Mouse (Mus musculus) ovary, postnatal 36 days (tissue): ENCODE results near the gene Hist2h3c2.
"Not testable (repeated sequence)": the region's sequence is repeated elsewhere in the genome, so short reads cannot be mapped to it uniquely, and the experiment has no call there.

Experiments
- DNase-seq: peaks from one replicate; pipeline ENCODE4 v3.0.0; 2022; ENCODE audit warnings: low spot score, mixed read lengths

Hist2h3c2 gene

DNA sequence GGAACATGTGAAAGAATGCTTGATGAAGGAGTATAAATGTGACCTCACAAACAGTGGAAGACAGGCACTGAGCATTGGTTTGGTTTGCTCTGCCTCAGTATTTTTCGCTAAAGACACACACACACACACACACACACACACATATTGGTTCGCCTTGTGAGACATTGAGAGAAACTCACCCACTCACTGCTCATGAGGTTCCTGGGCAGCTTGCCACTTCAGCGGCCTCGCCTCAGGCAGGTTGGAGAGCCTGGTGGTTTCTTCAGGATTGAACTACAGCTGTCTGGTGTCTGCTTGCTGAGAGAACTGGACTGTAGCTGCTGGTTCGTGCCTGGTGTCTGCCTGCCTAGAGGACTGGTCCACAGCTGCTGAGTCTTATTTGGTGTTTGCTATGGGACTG is 21.3 kb upstream of the Hist2h3c2 start:
- DNase-seq, result no peak

DNA sequence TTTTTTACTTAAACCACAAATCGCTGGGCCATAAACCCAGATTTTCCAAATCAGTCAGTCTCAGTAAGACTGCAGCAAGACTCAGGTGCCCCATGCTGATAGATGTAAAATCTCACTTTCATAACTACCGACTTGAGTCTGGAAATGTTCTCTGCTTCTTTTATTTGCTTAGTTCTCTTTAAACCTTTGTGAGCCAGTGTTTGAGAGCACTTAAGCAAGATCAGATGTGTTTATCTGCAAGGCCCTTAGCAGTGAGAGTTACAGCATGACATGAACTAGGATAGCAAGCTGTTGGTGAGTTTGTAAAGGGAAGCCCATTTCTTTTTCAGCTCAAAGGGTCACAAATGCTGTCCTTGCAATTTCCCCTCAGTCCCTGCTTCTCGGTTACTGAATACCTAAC is 18.3 kb upstream of the Hist2h3c2 start:
- no peak for DNase-seq

DNA sequence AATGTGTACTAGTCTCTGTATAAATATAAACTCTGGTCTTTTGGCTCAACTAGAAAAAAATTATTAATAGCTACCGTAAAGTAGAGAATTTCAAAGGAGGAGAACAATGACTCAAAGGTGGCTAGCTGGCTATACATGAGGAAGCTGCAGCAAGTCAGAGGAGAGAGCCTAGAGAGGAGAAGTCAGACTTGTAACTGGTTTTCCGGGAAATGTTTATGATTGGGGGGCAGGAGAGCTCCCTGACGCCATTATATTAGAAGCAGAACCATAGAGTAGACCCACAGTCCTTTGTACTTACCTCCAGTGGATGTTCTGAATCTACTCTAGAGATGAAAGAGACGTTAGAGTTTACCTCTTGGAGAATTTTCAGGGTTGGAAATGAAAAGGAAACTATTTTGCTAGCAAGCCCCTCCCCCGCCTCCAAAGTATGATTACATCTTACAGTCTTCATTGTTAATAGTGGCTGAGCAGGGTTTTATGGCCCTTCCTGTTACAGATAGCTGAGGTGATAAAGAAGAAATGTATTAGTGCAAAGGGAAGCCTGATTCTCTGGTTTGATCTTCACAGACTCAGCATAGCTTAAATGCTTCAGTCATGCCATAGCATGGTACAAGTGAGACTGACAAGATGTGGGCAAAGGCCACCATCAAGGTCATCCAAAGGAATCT is 17.1 kb upstream of the Hist2h3c2 start:
- no peak for DNase-seq

DNA sequence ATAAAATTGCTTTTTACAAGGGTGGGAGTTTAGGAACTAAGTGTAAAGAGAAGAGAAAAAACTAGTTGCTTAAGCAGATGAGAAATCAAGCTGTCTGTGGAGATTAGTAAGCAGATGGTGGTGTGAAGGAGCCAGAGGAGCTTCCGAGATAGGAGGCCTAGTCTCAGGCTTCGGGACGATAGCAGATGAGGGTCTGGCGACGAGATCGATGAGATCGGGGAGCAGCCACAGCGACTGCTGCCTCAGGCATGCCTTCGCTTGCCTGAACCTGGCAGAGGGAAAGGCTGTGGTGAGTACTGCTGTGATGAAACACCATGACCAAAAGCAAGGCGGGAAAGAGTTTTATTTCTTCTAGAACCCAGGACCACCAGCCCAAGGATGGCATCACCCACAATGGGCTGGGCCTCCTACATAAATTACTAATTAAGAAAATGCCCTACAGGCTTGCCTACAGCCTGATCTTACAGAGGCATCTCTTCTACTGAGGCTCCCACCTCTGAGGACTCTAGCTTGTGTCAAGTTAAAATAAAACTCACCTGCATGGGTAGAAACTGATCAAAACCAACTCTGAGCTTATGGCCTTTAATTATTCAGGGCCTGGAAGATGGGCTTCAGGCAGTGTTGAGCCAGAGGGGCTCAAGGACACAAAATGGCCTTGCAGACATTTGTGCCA is 15.9 kb upstream of the Hist2h3c2 start:
- DNase-seq, result no peak

DNA sequence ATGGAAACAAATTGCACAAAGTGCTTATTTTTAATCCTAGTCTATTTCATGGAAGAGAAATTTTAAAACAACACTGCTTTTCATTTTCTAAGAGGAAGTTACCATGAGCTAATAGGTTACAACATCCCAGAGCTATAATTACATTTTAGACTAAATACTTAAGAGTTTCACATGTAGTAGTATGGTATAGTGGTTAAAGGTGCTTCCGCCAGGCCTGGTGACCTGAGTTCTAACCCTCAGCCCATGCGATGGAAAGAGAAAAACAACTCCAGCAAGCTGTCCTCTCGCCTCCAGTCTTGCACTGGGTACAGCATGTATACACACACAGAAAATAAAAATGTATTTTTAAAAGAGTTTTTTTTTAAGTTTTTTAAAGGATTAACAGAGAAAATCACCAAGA is 12.9 kb upstream of the Hist2h3c2 start:
- DNase-seq, result no peak

DNA sequence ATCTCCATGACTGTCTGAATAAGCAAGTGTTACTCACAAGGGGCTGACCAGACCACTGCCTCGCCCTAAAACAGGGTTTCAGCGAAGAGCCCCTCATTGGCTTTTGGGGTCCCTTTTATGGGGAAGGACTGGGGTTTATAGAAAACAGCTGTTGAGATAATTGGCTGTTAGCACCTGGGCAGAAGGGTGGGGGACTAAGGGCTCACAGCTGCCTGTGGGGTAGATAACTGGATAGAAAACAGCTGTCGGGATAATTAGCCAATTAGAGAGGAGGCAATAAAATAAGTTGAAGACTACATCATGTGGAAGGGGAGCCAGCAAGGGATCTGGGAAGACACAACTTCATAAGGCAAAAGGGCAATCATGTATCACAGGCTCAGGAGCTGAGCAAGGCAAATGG is 12.0 kb upstream of the Hist2h3c2 start:
- no peak for DNase-seq

DNA sequence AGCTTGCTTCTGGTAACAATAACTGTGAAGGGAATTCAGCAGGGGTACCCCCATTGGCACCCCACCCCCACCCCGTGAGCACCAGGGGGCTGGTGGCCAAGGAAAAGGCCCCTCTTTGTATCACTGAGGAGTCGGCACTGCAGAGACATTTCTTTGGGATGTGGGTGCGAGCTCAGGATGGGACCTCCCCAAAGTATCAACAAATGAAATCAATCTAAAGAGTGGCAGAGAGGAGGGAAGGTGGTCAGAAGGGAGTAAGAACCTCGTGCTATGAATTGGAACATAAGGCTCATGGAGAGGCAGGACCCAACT is 10.1 kb upstream of the Hist2h3c2 start:
- DNase-seq, result no peak

DNA sequence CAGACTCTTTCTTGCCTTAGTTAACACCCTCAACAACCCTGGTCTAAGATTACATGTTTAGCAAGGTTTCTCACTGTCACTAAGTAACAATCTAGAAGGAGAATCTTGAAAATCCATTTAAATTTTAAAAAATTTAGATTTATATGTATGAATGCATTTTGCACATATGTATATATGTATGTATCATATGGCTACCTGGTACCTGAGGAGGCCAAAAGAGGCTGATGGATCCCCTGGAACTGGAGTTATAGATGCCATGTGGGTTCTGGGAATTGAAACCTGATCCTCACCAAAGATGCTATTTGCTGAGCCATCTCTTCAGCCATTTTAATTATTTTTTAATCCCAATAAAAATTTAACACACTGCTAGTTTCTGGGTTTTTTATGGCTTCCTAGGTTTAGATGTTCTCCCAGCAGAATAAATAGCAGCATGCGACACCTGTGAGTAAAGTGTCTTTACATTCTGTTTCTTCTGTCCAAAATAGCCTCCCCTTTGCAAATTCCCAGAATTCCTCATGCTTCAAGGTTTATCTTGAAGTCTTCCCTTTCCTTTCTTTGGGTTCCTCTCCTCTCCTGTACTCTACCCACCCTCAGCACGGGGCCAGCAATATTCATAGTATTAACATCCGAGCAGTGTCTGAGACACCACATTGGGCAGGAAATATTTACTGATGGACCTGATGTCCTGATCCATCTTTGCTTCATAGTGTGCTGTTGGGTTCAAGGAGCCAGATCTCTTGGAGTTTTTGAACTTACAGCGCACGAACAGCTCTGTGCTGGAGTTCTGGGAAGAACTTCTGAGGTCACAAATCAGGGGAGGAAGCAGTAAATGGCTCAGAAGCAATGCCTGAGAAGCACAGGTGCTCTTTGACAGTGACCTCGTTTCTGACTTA is 9.5 kb upstream of the Hist2h3c2 start:
- DNase-seq, result no peak

DNA sequence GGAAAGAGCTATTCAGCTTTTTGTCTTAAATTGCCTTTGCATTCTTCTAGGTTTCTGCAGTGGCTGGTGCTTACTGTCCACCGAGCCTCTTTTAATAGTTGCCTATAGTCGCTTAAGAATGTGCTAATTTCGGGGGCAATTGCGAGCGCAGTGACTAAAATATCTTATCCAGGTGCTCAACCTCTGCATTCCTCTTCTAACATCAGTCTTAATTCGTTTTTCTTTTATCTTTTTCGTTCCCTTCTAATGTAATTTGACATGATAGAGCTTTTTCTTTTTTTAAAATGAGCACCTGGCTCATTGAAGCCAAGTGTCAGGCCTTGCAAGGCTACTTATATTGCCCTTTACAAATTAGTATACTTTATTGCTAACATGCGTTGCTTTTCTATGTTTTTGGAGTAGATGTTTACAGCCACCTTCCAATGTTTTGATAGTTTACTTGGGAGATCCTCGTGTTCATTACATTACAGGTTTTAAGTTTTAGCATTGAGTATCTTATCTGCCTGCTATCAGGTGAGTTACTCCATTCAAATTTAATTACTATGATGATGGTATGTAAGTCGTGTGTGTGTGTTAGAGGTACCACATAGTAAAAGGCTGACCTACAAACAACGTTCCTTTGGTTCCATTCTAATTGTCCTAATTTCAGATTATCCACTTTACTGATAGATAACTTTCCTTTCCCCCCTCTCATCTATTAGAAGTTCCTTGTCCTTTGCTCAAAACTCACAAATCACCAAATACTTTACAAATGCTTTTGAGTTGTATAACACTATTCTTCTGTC is 8.6 kb upstream of the Hist2h3c2 start:
- no peak for DNase-seq

DNA sequence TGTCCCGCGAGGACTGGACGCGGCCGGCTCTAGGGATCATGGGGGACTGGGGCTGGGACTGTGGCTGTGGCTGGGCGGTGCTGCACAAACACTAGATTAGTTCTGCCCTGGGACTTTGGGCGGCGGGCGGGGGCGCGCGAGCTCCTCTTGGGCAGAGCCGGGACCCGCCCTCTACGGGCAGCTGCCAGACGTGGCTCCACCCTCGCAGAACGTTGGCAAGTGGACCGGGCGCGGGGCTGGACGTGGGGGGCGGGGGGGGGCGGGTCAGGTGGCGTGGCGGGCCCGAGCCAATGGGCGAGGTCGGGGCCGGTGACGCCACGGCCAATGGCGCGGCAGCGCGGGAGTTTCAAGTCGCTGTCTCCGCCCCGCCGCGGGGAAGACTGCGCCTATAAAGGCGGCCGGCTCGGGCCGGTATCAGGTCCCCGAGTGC is 7.5 kb upstream of the Hist2h3c2 start, which contains the start of gene Hist2h3c1:
Gene Hist2h3c1, plus strand, starts transcription at position 259 of the 430 bp plus-strand sequence.
- not testable (repeated sequence) for DNase-seq

DNA sequence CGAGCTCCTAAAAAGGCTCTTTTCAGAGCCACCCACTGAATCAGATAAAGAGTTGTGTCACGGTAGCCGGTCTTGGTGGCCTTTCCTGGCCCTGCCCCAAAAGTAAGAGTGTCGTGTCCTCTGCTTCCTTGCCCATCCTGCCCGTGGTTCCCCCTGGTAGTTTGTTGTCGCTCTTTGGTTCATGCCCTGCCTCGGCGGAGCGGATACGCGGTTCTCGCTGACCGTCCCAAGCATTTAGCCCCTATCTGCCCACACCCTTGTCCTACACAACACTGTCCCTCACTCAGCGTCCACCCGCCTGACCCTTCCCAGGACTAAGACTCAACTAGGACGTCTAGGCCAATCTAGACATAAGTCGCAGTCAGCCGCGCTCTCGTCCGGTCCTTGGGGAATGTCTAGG is 7.1 kb upstream of the Hist2h3c2 start:
- not testable (repeated sequence) for DNase-seq

DNA sequence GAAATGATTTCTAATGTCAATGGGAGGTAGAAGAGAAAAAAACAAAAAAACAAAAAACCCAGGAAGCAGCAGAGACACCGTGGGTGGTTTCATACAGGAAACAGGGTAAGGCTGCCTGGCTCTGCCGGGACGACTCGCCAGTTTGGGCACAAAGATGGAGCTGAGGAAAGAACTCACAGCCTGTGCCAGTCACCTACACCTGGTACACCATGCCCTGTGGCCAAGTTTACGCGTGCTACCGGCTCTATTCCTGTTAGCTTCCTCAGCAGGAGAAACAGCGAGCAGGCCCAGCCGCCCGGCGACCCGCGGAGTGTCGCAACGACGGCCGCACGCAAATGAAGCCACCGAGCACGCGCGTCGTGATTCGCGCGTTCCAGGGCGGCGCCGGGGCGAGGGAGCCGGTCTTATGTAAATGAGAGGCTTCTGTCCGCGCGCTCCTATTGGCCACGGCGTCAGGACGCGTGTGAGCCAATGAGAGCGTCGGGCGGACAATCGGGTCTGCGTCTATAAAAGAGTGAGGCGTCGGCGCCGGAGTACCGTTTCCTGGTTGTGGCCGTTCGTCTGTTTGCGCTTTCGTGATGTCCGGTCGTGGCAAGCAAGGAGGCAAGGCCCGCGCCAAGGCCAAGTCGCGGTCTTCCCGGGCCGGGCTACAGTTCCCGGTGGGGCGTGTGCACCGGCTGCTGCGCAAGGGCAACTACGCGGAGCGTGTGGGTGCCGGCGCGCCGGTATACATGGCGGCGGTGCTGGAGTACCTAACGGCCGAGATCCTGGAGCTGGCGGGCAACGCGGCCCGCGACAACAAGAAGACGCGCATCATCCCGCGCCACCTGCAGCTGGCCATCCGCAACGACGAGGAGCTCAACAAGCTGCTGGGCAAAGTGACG is 6.3 kb upstream of the Hist2h3c2 start, which contains the start of gene Hist2h2aa1:
Gene Hist2h2aa1, plus strand, starts transcription at position 495 of the 884 bp plus-strand sequence.
- peak; percentile 83 for DNase-seq

DNA sequence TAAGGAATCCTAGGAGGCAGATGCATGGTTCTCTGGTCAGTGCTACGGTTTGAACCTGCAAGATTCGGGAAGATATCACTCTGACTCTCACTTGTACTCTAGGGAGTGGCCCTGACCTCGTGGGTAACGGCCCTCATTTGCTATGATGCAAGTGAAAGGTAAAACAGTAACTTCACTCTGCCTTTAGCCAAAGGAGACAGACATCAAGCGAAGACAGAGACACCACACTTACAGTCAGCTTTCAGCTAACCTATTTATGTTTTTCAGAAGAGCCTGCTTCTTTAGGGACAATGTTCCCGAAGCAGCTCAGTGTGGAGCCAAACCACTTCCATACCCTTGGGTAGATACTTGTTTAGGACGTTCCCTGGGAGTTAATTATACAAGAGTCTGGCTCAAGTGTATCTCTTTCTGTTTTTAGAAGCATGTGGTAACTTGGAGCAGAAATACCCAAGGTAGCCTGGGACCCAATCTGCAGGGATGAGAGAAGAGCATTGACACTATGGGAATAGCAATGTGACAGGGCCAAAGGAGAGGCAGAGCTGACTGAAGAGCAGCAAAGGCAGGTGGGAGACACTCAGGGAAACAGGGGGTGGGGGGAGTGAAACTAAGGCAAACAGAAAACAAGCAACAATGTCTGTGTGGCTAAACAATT is 5.1 kb upstream of the Hist2h3c2 start:
- no peak for DNase-seq

DNA sequence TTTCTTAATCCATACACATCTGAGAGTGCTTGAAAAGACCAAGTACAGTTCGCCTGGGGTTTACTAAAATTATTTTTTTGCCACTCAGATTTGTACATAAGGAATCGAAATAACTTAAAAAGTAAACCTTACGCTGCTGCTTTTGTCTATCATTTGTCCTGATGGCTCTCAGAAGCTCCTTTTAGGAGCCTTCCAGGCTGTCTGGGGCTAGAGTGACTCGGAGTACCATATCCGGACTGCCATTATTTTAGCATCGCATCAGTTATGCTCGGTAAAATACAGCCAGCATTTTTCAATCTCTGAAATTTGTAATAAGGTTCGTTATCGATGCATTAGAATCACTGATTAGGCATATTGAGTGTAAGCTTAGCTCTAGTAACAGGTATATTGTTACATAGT is 1.9 kb upstream of the Hist2h3c2 start:
- DNase-seq, result no peak

DNA sequence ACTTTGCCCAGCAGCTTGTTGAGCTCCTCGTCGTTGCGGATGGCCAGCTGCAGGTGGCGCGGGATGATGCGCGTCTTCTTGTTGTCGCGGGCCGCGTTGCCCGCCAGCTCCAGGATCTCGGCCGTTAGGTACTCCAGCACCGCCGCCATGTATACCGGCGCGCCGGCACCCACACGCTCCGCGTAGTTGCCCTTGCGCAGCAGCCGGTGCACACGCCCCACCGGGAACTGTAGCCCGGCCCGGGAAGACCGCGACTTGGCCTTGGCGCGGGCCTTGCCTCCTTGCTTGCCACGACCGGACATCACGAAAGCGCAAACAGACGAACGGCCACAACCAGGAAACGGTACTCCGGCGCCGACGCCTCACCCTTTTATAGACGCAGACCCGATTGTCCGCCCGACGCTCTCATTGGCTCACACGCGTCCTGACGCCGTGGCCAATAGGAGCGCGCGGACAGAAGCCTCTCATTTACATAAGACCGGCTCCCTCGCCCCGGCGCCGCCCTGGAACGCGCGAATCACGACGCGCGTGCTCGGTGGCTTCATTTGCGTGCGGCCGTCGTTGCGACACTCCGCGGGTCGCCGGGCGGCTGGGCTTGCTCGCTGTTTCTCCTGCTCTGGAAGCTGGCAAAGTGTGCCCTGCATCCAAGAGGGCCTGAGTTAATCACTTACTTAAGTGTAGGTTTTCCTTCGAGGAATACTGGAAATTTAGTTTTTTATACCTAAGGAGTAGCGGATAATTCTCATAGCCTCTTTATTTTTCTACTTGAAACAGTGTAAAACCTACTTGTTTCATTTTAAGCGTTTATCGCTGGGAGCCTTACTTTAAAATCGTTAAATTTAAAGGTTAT is 1.2 kb upstream of the Hist2h3c2 start, which contains the start of gene Hist2h2aa2:
Gene Hist2h2aa2, minus strand, starts transcription at position 328 of the 850 bp plus-strand sequence.
- DNase-seq, result peak; percentile 93

DNA sequence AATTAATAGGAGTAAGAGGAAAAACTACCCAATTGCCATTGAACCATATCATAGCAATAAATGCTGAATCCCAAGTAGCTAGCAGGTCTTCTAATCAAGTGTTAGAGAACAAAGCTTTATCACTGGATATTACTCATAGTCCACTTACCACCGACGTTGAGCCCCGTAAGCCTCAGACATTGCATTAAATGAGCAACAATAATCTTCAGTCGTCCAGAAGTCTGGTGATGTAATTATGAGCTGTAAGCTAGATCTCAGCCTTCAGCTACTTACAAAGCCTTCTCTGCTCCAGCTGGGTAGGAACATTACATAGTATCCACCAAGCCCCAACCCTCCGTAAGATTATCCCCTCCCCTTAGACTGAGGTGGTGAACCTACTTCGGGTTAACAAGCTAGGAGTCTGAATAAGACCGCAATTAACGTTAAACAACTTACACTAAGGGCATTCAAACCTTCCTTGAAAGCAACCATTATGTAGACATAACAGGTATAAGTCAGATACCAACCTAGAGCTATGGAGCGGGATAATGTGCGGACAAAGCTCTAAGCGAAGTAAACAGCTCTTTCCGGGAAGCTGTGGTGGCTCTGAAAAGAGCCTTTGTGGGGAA is 919 bp downstream of the Hist2h3c2 start:
- DNase-seq, result no peak

DNA sequence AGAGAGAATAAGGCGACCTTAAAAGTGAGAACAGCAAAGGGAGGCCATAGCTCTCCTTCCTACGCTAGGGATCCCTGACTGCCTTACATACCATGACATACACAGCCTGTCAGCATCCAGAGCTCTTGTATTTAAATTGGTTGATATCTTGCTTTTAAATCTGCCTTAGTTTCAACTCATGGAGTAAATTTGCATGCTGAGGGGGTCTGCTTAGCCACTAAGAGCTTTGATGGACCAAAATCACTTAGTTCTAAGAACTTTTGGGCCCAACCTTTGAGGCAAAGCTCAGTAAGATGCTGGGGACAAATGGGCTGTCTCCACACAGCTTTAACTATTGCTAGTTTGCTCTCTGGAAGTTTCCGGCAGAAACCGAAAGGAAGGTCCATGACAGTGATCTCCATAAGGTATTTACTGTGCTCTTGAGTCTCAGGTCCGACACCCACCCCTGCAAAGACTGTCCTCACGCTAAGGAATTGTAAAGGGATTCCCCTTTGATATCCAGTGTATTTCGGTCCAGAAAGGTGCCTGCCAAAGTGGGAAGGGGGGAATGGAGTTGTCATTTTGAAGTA is 1.5 kb downstream of the Hist2h3c2 start:
- DNase-seq, result no peak

DNA sequence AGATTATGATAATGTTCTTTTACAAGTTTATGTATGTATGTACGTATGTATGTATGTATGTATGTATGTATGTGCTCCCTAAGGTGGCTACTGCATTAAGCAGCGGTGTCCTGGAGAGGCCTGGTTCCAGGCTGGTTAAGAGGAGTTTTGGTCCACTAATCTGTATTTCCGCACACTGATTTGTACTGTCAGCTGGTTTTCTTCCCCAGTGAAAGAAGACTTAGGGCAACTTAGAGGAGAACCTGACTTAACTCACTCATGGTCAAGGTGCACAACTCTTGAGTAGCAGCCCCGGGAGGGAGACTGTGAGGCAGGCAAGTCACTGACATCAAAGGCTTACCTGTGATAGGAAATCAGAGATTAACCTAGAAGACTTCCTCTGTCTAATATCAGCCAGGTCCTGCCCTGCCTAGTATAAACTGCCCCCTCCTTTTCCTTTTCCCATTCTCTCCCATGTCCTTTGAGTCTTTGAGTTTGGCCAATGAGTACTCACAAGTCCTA is 2.0 kb downstream of the Hist2h3c2 start:
- no peak for DNase-seq
